8 mouse cellular contexts compared by ENCODE assay signal in genomic region chr5:134385106-134385505, GRCm38 (mm10).
DNase-seq lines count a peak whose midpoint lies in the region; ATAC-seq and TF ChIP-seq lines count a peak whose summit lies in the region.

No protein-coding gene starts in this region.

- peaks cover 27% of the 10 kb centered on the region for H3K36me3 ChIP-seq in liver, postnatal 0 days (replicated peaks; ENCODE audit: insufficient read depth, low read length)

- TF ChIP-seq EP300 in liver, postnatal 0 days (IDR thresholded peaks at IDR 0.05; ENCODE audit: low read depth): no peak

- no peaks in the 10 kb centered on the region for H3K4me1 ChIP-seq in liver, postnatal 0 days (ENCODE audit: insufficient read depth)

- DNase-seq in 416B (ENCODE audit: low read depth): peak; percentile 88
- peak; percentile 68 for DNase-seq in brain, embryonic 14.5 days (ENCODE audit: low read depth)
- DNase-seq in frontal cortex, postnatal 14 days (ENCODE audit: low spot score in 2 of 2): peak; percentile 29 to 58
- DNase-seq in kidney, postnatal 10 days: peak; percentile 86
- DNase-seq in liver, postnatal 0 days: peak; percentile 85
- DNase-seq in right cerebral cortex, postnatal 10 days (ENCODE audit: low spot score in 2 of 2): peak; percentile 62 to 67
- DNase-seq in yolk sac, embryonic 10.5 days (ENCODE audit: low spot score): peak; percentile 38

- TF ChIP-seq CTCF in brain, embryonic 14.5 days (IDR thresholded peaks at IDR 0.05; ENCODE audit: borderline replicate concordance, extremely low read depth, insufficient read depth, insufficient read length): peak; percentile 78; the same call in 1 of the 2 replicates
- peak; percentile 93 for TF ChIP-seq CTCF in liver, postnatal 0 days (IDR thresholded peaks at IDR 0.05; ENCODE audit: low read depth)

- H3K9ac ChIP-seq in liver, postnatal 0 days (replicated peaks): no peak overlapping the region

- H3K4me2 ChIP-seq in liver, postnatal 0 days (ENCODE audit: low read depth, low read length): no peak overlapping the region

- WGBS in liver, postnatal 0 days (ENCODE audit: insufficient replicate concordance): 44% methylated on average over 2 of the region's 2 CpGs

- no peak overlapping the region for H3K27ac ChIP-seq in liver, postnatal 0 days (ENCODE audit: low read depth)

- H3K27me3 ChIP-seq in liver, postnatal 0 days (ENCODE audit: insufficient read depth, low read length): no peaks in the 10 kb centered on the region

- ATAC-seq in CD4-positive, CD25-positive, alpha-beta regulatory T cell, adult 4 months: peak; percentile 57
- no peak for ATAC-seq in liver, postnatal 0 days

- no peaks in the 10 kb centered on the region for H3K9me3 ChIP-seq in liver, postnatal 0 days (ENCODE audit: low read length)

- no peak overlapping the region for H3K4me3 ChIP-seq in liver, postnatal 0 days (ENCODE audit: low read depth, low read length)

- no peak for TF ChIP-seq POLR2A in brain, embryonic 14.5 days (IDR thresholded peaks at IDR 0.05; ENCODE audit: borderline replicate concordance, extremely low read depth, insufficient read depth, insufficient read length, poor library complexity, severe bottlenecking)

Comparison
In these comparisons a context has a peak if more than half of its experiments do, and no peak if none do; other contexts are left out.
1. DNase-seq: peak in every context shown above with its lines; median percentile 88 in 416B; 86 in kidney, postnatal 10 days; 85 in liver, postnatal 0 days; 68 in brain, embryonic 14.5 days; 64 in right cerebral cortex, postnatal 10 days; 44 in frontal cortex, postnatal 14 days; 38 in yolk sac, embryonic 10.5 days.